33 mouse cellular contexts compared by ENCODE assay signal in the genomic region with DNA sequence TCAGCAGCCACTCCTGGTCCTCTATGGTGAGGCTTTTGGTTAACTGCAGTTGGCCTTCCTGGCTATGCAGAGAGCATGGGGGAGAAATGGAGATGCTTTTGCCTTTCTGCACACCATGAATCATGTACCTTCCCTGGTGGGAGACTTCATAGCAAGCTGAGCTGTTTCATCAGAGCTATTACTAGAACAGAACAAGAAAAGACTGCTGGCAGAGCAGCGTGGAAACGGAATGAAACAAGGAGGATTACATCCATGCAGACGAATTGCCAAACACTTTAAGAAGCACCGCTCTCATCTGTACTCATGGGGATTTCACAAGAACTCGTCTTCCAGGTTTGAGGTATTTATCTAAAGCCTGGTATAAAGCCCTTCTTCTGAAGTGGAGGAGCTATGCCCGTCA.
A peak's percentile ranks its signal among the peaks of the same experiment; 100 is the strongest.
DNase-seq lines count a peak whose midpoint lies in the region; ATAC-seq and TF ChIP-seq lines count a peak whose summit lies in the region.
"Had no signal": no experiment of that assay in that cellular context is flagged by ENCODE, and none has a peak within 500 bp of the region (broad histone marks: within the 10 kb centered on the region; RNA-seq: fewer than 3 reads in every experiment).

No protein-coding gene starts in this region.

- H3K9ac ChIP-seq in midbrain, embryonic 15.5 days: no peak overlapping the region
- H3K9ac ChIP-seq in midbrain, embryonic 11.5 days (ENCODE audit: low read length): no peak overlapping the region
- H3K9ac ChIP-seq: embryonic facial prominence, embryonic 13.5 days; heart, embryonic 15.5 days; kidney, embryonic 15.5 days; limb, embryonic 15.5 days; liver, embryonic 13.5 days; midbrain, embryonic 13.5 days had no signal

- H3K4me3 ChIP-seq in midbrain, embryonic 15.5 days: no peak overlapping the region
- no peak overlapping the region for H3K4me3 ChIP-seq in midbrain, embryonic 11.5 days (ENCODE audit: low read depth, low read length)
- H3K4me3 ChIP-seq in cortical plate, adult 2 months (ENCODE audit: insufficient read depth, low read length): no peak overlapping the region
- H3K4me3 ChIP-seq: embryonic facial prominence, embryonic 13.5 days; erythroblast, embryonic 14.5 days; heart, embryonic 15.5 days; kidney, embryonic 15.5 days; limb, embryonic 10.5 days; limb, embryonic 15.5 days; liver, embryonic 13.5 days; megakaryocyte, embryonic 14.5 days; midbrain, embryonic 13.5 days had no signal

- ATAC-seq in midbrain, embryonic 15.5 days (replicated peaks): peak; percentile 60; the same call in 1 of the 2 replicates
- ATAC-seq in midbrain, embryonic 11.5 days (ENCODE audit: low FRiP score): no peak
- ATAC-seq: forebrain, embryonic 14.5 days; hindbrain, embryonic 16.5 days; lung, postnatal 0 days; midbrain, embryonic 13.5 days; Patski had no signal

- no peak for TF ChIP-seq POLR2A in cortical plate, adult 2 months (IDR thresholded peaks at IDR 0.05; ENCODE audit: extremely low read depth, insufficient read depth, low read length)

- H3K4me1 ChIP-seq in midbrain, embryonic 15.5 days: no peaks in the 10 kb centered on the region
- no peaks in the 10 kb centered on the region for H3K4me1 ChIP-seq in midbrain, embryonic 11.5 days (ENCODE audit: control insufficient read depth, insufficient read depth, low read length)
- H3K4me1 ChIP-seq in cortical plate, adult 2 months (ENCODE audit: control insufficient read depth, insufficient read depth, low read length): 0 out of 2 replicates have a peak, but pooled peaks cover 2% of the 10 kb centered on the region
- H3K4me1 ChIP-seq: embryonic facial prominence, embryonic 13.5 days; heart, embryonic 15.5 days; kidney, embryonic 15.5 days; limb, embryonic 10.5 days; limb, embryonic 15.5 days; liver, embryonic 13.5 days; megakaryocyte, embryonic 14.5 days; midbrain, embryonic 13.5 days had no signal

- 59% methylated on average over 6 of the region's 6 CpGs for WGBS in midbrain, embryonic 15.5 days
- 71% methylated on average over 6 of the region's 6 CpGs for WGBS in midbrain, embryonic 11.5 days

- DNase-seq in frontal cortex, postnatal 36 days (ENCODE audit: low spot score in 2 of 2): peak; percentile 9 to 14
- no peak for DNase-seq in frontal cortex, postnatal 14 days (ENCODE audit: low spot score in 2 of 2)
- DNase-seq in midbrain, embryonic 11.5 days (ENCODE audit: low spot score, missing footprints): no peak
- DNase-seq in right cerebral cortex, postnatal 10 days (ENCODE audit: low spot score in 2 of 2): peak; percentile 17 to 19
- no peak for DNase-seq in thymus, postnatal 36 days
- no peak for DNase-seq in cerebellum, postnatal 25 days
- DNase-seq: adrenal gland, postnatal 10 days; cerebellum, adult 11-12 months; cerebellum, adult 9-11 months; embryo, embryonic 11 days; gastrocnemius, postnatal 10 days; kidney, adult 18-20 months; kidney, postnatal 36 days; liver, embryonic 13.5 days; lung, adult 18-20 months; lung, postnatal 4 days; thymus, adult 2 months; thymus, postnatal 4 days had no signal

- no peak overlapping the region for H3K4me2 ChIP-seq in midbrain, embryonic 15.5 days
- no peak overlapping the region for H3K4me2 ChIP-seq in midbrain, embryonic 11.5 days
- H3K4me2 ChIP-seq: embryonic facial prominence, embryonic 13.5 days; heart, embryonic 15.5 days; kidney, embryonic 15.5 days; limb, embryonic 15.5 days; liver, embryonic 13.5 days; midbrain, embryonic 13.5 days had no signal

- no peaks in the 10 kb centered on the region for H3K9me3 ChIP-seq in midbrain, embryonic 15.5 days
- H3K9me3 ChIP-seq in midbrain, embryonic 11.5 days (ENCODE audit: control insufficient read depth, low read length): no peaks in the 10 kb centered on the region
- H3K9me3 ChIP-seq: embryonic facial prominence, embryonic 13.5 days; heart, embryonic 15.5 days; kidney, embryonic 15.5 days; limb, embryonic 10.5 days; limb, embryonic 15.5 days; liver, embryonic 13.5 days; megakaryocyte, embryonic 14.5 days; midbrain, embryonic 13.5 days had no signal

- no peak for TF ChIP-seq CTCF in cortical plate, adult 2 months (IDR thresholded peaks at IDR 0.05; ENCODE audit: extremely low read depth, insufficient read depth, low read length)

- H3K27me3 ChIP-seq in midbrain, embryonic 15.5 days (replicated peaks): no peaks in the 10 kb centered on the region
- H3K27me3 ChIP-seq in midbrain, embryonic 11.5 days (ENCODE audit: control insufficient read depth, insufficient read depth, low read length): no peaks in the 10 kb centered on the region
- H3K27me3 ChIP-seq: embryonic facial prominence, embryonic 13.5 days; heart, embryonic 15.5 days; kidney, embryonic 15.5 days; limb, embryonic 15.5 days; liver, embryonic 13.5 days; megakaryocyte, embryonic 14.5 days; midbrain, embryonic 13.5 days had no signal

- H3K27ac ChIP-seq in midbrain, embryonic 15.5 days: no peak overlapping the region
- H3K27ac ChIP-seq in midbrain, embryonic 11.5 days (ENCODE audit: low read depth, low read length): no peak overlapping the region
- 0 out of 2 replicates have a peak overlapping the region, but pooled peaks have one; percentile 57 for H3K27ac ChIP-seq in cortical plate, adult 2 months (ENCODE audit: insufficient read depth, low read length)
- H3K27ac ChIP-seq: embryonic facial prominence, embryonic 13.5 days; heart, embryonic 15.5 days; kidney, embryonic 15.5 days; limb, embryonic 10.5 days; limb, embryonic 15.5 days; liver, embryonic 13.5 days; midbrain, embryonic 13.5 days; stomach, postnatal 0 days had no signal

- no peaks in the 10 kb centered on the region for H3K36me3 ChIP-seq in midbrain, embryonic 15.5 days (replicated peaks)
- no peaks in the 10 kb centered on the region for H3K36me3 ChIP-seq in midbrain, embryonic 11.5 days (ENCODE audit: control insufficient read depth, insufficient read depth, low read length)
- H3K36me3 ChIP-seq: embryonic facial prominence, embryonic 13.5 days; heart, embryonic 15.5 days; kidney, embryonic 15.5 days; limb, embryonic 10.5 days; limb, embryonic 15.5 days; liver, embryonic 13.5 days; midbrain, embryonic 13.5 days had no signal

Comparison
In these comparisons a context has a peak if more than half of its experiments do, and no peak if none do; other contexts are left out.
1. DNase-seq: peak in frontal cortex, postnatal 36 days (2 of 2) and right cerebral cortex, postnatal 10 days (2 of 2); none in frontal cortex, postnatal 14 days (0 of 2), midbrain, embryonic 11.5 days (single experiment), thymus, postnatal 36 days (0 of 2) and cerebellum, postnatal 25 days (0 of 2).